Mouse (Mus musculus) adrenal gland, adult 8-10 months (tissue): ENCODE data around the gene Hist1h2bc. TPM values are rescaled to one million over a fixed set of nuclear protein-coding genes. Genes with fewer than 3 reads are reported as not detected.
"Not testable (repeated sequence)": the region's sequence is repeated elsewhere in the genome, so short reads cannot be mapped to it uniquely, and the experiment has no call there.

Experiments
- DNase-seq: peaks from one replicate; pipeline ENCODE4 v3.0.0; 2022
- total RNA-seq, 4 experiments: library from RNA; stranded (reverse); gene quantifications; 2 replicates each; pipeline ENCODE4 v1.2.4; 2022

The Hist1h2bc gene
- total RNA-seq, 4 experiments from 2014 or later, result 105 to 176 (median 135) TPM

DNA sequence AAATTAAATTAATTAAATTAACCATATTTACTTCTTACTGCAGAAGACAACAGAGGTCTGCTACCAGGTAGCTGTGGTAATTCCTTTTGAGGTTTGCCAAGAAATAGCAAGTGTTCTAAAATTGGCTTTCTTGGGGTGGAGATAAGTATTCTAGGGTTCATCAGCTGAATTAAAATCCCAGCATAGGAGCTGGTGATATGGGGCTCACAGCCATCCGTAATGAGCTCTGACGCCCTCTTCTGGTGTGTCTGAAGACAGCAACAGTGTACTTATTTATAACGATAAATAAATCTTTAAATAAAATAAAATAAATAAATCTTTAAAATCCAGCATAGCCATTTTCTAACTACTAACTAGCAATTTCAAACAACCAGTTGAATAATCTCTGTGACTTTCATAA lies 15.8 kb downstream of the Hist1h2bc start:
- DNase-seq, result no peak

- DNase-seq, result peak; percentile 71
Observed at GRCm38 (mm10) chr13:23700786-23701520, 17.0 kb downstream of the Hist1h2bc start.

GRCm38 (mm10) chr13:23702220-23702619 lies 18.2 kb downstream of the Hist1h2bc start:
- DNase-seq, result no peak

DNA sequence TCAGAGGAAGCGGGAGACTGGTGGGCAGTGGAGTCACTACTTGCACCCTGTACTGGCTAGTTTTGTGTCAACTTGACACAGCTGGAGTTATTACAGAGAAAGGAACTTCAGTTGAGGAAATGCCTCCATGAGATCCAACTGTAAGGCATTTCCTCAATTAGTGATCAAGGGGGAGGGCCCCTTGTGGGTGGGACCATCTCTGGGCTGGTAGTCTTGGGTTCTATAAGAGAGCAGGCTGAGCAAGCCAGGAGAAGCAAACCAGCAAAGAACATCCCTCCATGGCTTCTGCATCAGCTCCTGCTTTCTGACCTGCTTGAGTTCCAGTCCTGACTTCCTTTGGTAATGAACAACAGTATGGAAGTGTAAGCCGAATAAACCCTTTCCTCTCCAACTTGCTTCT lies 18.8 kb downstream of the Hist1h2bc start:
- DNase-seq, result not testable (repeated sequence)

GRCm38 (mm10) chr13:23705751-23706356 lies 21.9 kb downstream of the Hist1h2bc start:
- no peak for DNase-seq

DNA sequence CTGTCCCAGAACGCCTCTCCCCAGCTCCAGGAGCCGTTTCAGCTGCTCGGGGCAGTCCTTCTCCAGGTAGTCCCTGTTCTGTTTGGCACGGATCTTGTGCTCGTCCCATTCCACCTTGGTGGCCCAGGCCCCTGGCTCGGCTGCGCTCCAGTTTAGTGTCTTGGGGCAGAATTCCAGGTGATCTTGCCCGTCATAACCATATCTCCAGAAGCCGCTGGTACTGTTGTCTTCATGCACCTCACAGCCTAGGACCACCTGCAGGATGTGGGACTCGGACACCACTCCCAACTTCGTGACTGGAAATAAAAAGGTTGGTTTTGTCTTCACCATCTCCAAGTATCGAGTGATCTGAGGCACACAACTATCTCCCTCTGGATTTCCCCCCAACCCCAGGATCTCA lies 22.8 kb downstream of the Hist1h2bc start:
- DNase-seq, result no peak

- no peak for DNase-seq
Observed at GRCm38 (mm10) chr13:23708041-23708440, 24.0 kb downstream of the Hist1h2bc start.

DNA sequence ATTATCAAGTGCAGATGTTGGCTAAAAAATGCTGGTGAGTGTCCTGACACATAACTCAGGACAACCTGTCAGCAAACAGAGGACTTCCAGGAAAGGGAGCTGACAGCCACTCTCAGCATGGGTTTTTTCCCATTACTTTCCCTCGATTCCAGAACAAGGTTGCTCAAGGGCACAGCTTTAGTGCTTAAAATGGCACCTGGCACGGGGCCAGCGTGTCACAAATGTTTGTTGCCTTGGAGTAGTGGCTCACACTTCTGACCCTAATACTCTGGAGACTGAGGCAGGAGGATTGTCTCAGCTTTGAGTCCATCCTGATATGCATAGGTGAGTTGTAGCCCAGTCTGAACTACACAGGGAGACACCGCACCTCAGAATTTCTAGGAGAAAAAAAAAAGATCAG lies 24.7 kb downstream of the Hist1h2bc start:
- no peak for DNase-seq

DNA sequence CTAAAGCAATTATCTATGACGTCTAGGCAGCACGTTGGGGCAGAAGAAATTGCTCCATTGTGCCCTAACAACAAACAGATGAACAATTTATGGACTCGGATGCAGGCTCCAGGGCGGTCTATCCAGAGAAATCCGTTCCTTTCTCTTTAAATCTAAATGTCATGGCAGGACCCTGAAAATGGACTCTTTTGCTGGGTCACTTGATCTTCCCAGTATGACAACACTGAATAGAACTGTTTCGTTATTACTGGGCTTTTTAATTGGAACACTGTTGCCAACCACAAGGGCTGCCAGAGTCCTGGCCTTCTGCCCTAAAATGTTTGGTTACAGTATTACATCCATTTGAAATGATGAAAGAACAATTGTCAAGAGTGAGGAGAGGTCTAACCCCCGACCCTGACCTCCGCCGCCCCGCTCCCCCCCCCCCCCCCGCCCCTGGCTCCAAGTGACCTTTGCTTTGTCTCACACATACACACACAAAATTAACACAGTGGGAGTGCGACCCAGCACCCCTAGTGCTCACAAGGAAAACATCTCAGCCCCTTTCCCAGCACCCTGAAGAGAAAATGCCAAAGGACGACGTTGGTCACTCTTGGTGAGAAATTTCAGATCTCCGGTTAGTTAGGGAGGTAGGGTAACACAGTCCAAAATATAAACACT lies 25.8 kb downstream of the Hist1h2bc start:
- DNase-seq, result no peak

GRCm38 (mm10) chr13:23710374-23711089 lies 26.5 kb downstream of the Hist1h2bc start, which contains the start of gene Hfe:
Gene Hfe, minus strand, starts transcription at chr13:23710854.
- DNase-seq, result peak; percentile 54

- DNase-seq, result no peak
Observed at GRCm38 (mm10) chr13:23716261-23717042, 32.5 kb downstream of the Hist1h2bc start.

DNA sequence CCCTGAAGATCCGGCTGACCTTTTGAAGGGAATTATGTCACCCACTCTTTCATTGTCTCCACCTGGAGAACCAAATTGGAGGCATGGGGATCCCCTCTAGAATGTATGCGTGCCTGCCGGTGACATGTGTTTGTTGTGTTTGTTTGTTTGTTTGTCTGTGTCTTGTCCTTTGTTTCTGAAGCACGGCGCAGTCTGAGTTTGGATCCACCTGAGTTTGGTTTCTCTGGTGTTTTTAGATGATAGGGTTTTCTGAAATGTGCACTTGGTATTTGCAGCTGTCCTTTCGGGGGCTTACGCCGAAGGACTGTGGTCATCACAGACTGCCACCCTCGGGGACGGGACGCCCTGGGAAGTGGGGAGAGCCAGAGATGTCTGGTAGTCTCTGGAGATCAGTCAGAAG lies 33.2 kb downstream of the Hist1h2bc start:
- DNase-seq, result no peak

DNA sequence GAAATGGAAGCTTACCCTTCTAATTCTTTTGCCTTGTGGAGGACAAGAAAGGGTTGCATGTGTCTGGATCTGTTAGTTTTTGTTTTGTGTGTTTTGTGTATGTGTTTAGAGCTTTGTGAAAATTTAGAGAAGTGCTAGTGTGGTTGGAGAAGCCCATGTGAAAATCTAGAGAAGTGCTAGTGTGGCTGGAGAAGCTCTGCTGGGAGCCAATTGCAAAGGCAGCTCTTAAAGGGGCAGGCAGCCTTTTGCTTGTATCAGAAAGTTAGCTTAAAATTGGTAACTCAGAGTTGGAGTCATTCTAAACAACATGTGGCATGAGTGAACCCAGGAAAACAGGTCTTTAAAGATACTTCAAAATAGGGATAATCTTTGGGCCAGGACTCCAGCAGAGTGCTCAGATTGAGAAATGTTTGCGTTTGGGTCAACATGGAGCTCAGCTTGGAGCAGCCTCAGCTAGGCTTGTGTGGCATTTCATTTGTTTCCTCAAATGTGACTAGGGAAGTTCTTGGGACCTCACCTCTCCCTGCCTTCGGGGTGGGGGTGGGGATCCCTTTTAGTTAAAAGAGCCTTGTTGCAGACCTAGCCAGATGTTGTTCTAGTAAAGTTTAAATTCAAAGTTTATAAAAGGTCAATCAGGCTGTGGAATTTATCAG lies 33.7 kb downstream of the Hist1h2bc start:
- not testable (repeated sequence) for DNase-seq

- DNase-seq, result no peak
Observed at GRCm38 (mm10) chr13:23724239-23724638, 40.2 kb downstream of the Hist1h2bc start.

- no peak for DNase-seq
Observed at GRCm38 (mm10) chr13:23725213-23725612, 41.2 kb downstream of the Hist1h2bc start.

- DNase-seq, result no peak
Observed at GRCm38 (mm10) chr13:23728472-23729191, 44.6 kb downstream of the Hist1h2bc start.

DNA sequence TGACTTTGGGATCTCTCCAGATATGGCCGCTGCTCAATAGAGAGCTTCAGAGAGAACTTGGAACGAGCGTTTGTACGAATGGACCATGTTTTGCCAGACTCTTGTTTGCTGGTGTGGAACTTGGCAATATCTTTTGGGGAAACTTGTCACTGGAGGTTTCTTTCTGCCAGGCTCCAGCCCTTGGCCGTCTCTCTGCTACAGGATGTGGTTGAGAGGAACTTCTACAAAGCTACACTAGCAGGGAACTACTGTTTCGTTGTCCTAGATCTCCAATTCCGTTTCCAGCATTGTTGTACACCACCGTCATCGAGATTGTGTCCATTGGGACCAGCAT lies 45.2 kb downstream of the Hist1h2bc start:
- no peak for DNase-seq

GRCm38 (mm10) chr13:23729706-23730105 lies 45.7 kb downstream of the Hist1h2bc start:
- DNase-seq, result no peak

GRCm38 (mm10) chr13:23730479-23730878 lies 46.5 kb downstream of the Hist1h2bc start:
- no peak for DNase-seq

GRCm38 (mm10) chr13:23732156-23732804 lies 48.3 kb downstream of the Hist1h2bc start:
- no peak for DNase-seq
